Mouse (Mus musculus) lung, postnatal 0 days (tissue): Measurements from ENCODE around the gene Gnai2. TPM values are rescaled to one million over a fixed set of nuclear protein-coding genes. Genes with fewer than 3 reads are reported as not detected.

Source experiments
- ATAC-seq: fragments of 200-750 bp; cut with Nextera tagmentation; 2 replicates; pipeline ENCODE4 v1.8.0; 2017; ENCODE audit warnings: moderate library complexity
- DNase-seq: peaks from one replicate; pipeline ENCODE4 v3.0.0-alpha.2; 2016; ENCODE audit warnings: low spot score
- H3K27ac ChIP-seq: fragments of 300-500 bp; sonication (generic); 2 replicates; pipeline ENCODE4 v1.5.1; 2014; ENCODE audit warnings: antibody characterized with exemption, mild to moderate bottlenecking, low read length, mixed read lengths
- H3K27me3 ChIP-seq: fragments of 300-500 bp; sonication (generic); replicated peaks from 2 replicates; pipeline ENCODE4 v1.6.1; 2014; ENCODE audit warnings: low read length, mixed read lengths; ENCODE audit not compliant: insufficient read depth
- H3K36me3 ChIP-seq: fragments of 300-500 bp; sonication (generic); 2 replicates; pipeline ENCODE4 v1.6.1; 2014; ENCODE audit warnings: low read length, mixed read lengths; ENCODE audit not compliant: insufficient read depth
- H3K4me1 ChIP-seq: fragments of 300-500 bp; sonication (generic); 2 replicates; pipeline ENCODE4 v1.6.1; 2014; ENCODE audit warnings: antibody characterized with exemption, low read depth, low read length, mixed read lengths; ENCODE audit not compliant: insufficient read depth
- H3K4me2 ChIP-seq: fragments of 300-500 bp; sonication (generic); replicated peaks from 2 replicates; pipeline ENCODE4 v1.6.1; 2014; ENCODE audit warnings: low read depth, mild to moderate bottlenecking, low read length, moderate library complexity, mixed read lengths
- H3K4me3 ChIP-seq: fragments of 300-500 bp; sonication (generic); 2 replicates; pipeline ENCODE4 v1.5.1; 2014; ENCODE audit warnings: low read depth, low read length
- H3K9ac ChIP-seq: fragments of 300-500 bp; sonication (generic); replicated peaks from 2 replicates; pipeline ENCODE4 v1.6.1; 2014; ENCODE audit warnings: low read depth, mild to moderate bottlenecking
- H3K9me3 ChIP-seq: fragments of 300-500 bp; sonication (generic); 2 replicates; pipeline ENCODE4 v1.6.1; 2016; ENCODE audit warnings: low read length, mixed read lengths
- CTCF ChIP-seq: IDR thresholded peaks from 2 replicates; pipeline ENCODE4 v1.5.1; 2016; ENCODE audit warnings: antibody characterized with exemption, mild to moderate bottlenecking
- EP300 ChIP-seq: IDR thresholded peaks from 2 replicates; pipeline ENCODE4 v1.6.1; 2016; ENCODE audit warnings: antibody characterized with exemption, mild to moderate bottlenecking, control low read depth
- WGBS: fragments of 180-500 bp; shearing (Covaris S2); extraction: QIAGEN DNeasy Blood & Tissue Kit; methylation state at CpG from one replicate; pipeline ENCODE4 v1.1.7; 2014; 5-methylcytosine and 5-hydroxymethylcytosine counted together
- polyA plus RNA-seq: library from polyadenylated mRNA; unstranded; fragments of >200 nt; fragmentation: Nextera tagmentation; extraction: Ambion mirVana; gene quantifications from 2 replicates; pipeline ENCODE4 v1.2.1, GENCODE M21; 2015

Gene Gnai2
- polyA plus RNA-seq, 1 experiment from 2014 or later: 414 TPM

- Histone ChIP-seq H3K27me3 (no peaks in the 10 kb centered on the region), H3K9ac (peak overlapping the region; percentile 58), H3K36me3 (peaks cover 23% of the 10 kb centered on the region), H3K9me3 (no peaks in the 10 kb centered on the region), H3K4me1 (peaks cover 15% of the 10 kb centered on the region), H3K27ac (0 out of 2 replicates have a peak overlapping the region, but pooled peaks have one; percentile 26), H3K4me2 (peak overlapping the region; percentile 84), H3K4me3 (peak overlapping the region; percentile 62)
- TF ChIP-seq EP300 (no peak), CTCF (no peak)
- peak; percentile 70 for DNase-seq
- peak; percentile 13 for ATAC-seq
- WGBS: 1% methylated on average over 33 of the region's 33 CpGs
Observed at GRCm38 (mm10) chr9:107587833-107588639, 47.1 kb downstream of the Gnai2 start.

- TF ChIP-seq EP300: peak; percentile 61
- TF ChIP-seq CTCF: no peak
- DNase-seq (peak; percentile 99), ATAC-seq (peak; percentile 97)
- peak within 1 kb of the TSS; percentile 62 for H3K4me3 ChIP-seq
- no peaks in the 10 kb centered on the region for H3K27me3 ChIP-seq
- 9% methylated on average over 45 of the region's 46 CpGs for WGBS
- H3K4me2 ChIP-seq: peak within 1 kb of the TSS; percentile 84
- H3K9me3 ChIP-seq: no peaks in the 10 kb centered on the region
- peaks cover 14% of the 10 kb centered on the region for H3K36me3 ChIP-seq
- 0 out of 2 replicates have a peak within 1 kb of the TSS, but pooled peaks have one; percentile 26 for H3K27ac ChIP-seq
- H3K4me1 ChIP-seq: peaks cover 15% of the 10 kb centered on the region
- peak within 1 kb of the TSS; percentile 58 for H3K9ac ChIP-seq
Observed at GRCm38 (mm10) chr9:107586974-107587832, 48.0 kb downstream of the Gnai2 start, which contains the start of gene Ifrd2. TSS of gene Ifrd2 (plus strand) at chr9:107587642.

- TF ChIP-seq CTCF (no peak), EP300 (no peak)
- Histone ChIP-seq H3K4me2 (no peak overlapping the region), H3K36me3 (peaks cover 10% of the 10 kb centered on the region), H3K4me1 (peaks cover 15% of the 10 kb centered on the region), H3K4me3 (no peak overlapping the region), H3K27ac (no peak overlapping the region), H3K9me3 (no peaks in the 10 kb centered on the region), H3K9ac (no peak overlapping the region), H3K27me3 (no peaks in the 10 kb centered on the region)
- no peak for ATAC-seq
- WGBS: 86% methylated on average over 5 of the region's 5 CpGs
- DNase-seq: no peak
Observed at GRCm38 (mm10) chr9:107586504-107586903, 48.7 kb downstream of the Gnai2 start.

- 90% methylated on average over 14 of the region's 14 CpGs for WGBS
- ATAC-seq: no peak
Observed at GRCm38 (mm10) chr9:107583174-107583573, 52.0 kb downstream of the Gnai2 start.

GRCm38 (mm10) chr9:107582509-107583062 lies 52.6 kb downstream of the Gnai2 start:
- Histone ChIP-seq H3K4me3 (no peak overlapping the region), H3K27ac (no peak overlapping the region), H3K4me2 (no peak overlapping the region), H3K4me1 (peaks cover 4% of the 10 kb centered on the region), H3K36me3 (no peaks in the 10 kb centered on the region), H3K9ac (no peak overlapping the region), H3K27me3 (no peaks in the 10 kb centered on the region), H3K9me3 (no peaks in the 10 kb centered on the region)
- WGBS: 83% methylated on average over 7 of the region's 7 CpGs
- ATAC-seq (no peak), DNase-seq (no peak)
- TF ChIP-seq EP300 (no peak), CTCF (no peak)

More at GRCm38 (mm10) chr9:107583174-107583573, 52.0 kb downstream of the Gnai2 start:
- Histone ChIP-seq H3K9me3 (no peaks in the 10 kb centered on the region), H3K4me2 (no peak overlapping the region), H3K27me3 (no peaks in the 10 kb centered on the region), H3K4me3 (no peak overlapping the region), H3K4me1 (peaks cover 7% of the 10 kb centered on the region), H3K9ac (no peak overlapping the region), H3K27ac (no peak overlapping the region), H3K36me3 (no peaks in the 10 kb centered on the region)
- DNase-seq: no peak
- TF ChIP-seq CTCF: no peak
- TF ChIP-seq EP300: no peak

GRCm38 (mm10) chr9:107581584-107581983 lies 53.6 kb downstream of the Gnai2 start:
- peaks cover 4% of the 10 kb centered on the region for H3K4me1 ChIP-seq
- H3K9ac ChIP-seq: peak overlapping the region; percentile 85
- no peak for TF ChIP-seq EP300
- no peak for TF ChIP-seq CTCF

More at GRCm38 (mm10) chr9:107581584-107581983, 53.6 kb downstream of the Gnai2 start:
- Histone ChIP-seq H3K36me3 (no peaks in the 10 kb centered on the region), H3K9me3 (no peaks in the 10 kb centered on the region), H3K4me3 (peak overlapping the region; percentile 60), H3K4me2 (peak overlapping the region; percentile 74), H3K27me3 (no peaks in the 10 kb centered on the region), H3K27ac (peak overlapping the region; percentile 97)
- DNase-seq (no peak), ATAC-seq (no peak)
- 60% methylated on average over 4 of the region's 4 CpGs for WGBS
